Mouse (Mus musculus) embryonic fibroblast, embryonic 13.5 days (primary cell): ENCODE results near the gene Pdgfb.

Source experiments
- CTCF ChIP-seq: IDR thresholded peaks from 2 replicates; pipeline ENCODE4 v1.5.1; 2011; ENCODE audit warnings: mild to moderate bottlenecking, control low read depth, low read length, moderate library complexity, borderline replicate concordance; ENCODE audit not compliant: insufficient read depth
- POLR2A ChIP-seq: IDR thresholded peaks from 2 replicates; pipeline ENCODE4 v1.6.1; 2011; ENCODE audit warnings: low read depth, mild to moderate bottlenecking, control low read depth, low read length, moderate library complexity

DNA sequence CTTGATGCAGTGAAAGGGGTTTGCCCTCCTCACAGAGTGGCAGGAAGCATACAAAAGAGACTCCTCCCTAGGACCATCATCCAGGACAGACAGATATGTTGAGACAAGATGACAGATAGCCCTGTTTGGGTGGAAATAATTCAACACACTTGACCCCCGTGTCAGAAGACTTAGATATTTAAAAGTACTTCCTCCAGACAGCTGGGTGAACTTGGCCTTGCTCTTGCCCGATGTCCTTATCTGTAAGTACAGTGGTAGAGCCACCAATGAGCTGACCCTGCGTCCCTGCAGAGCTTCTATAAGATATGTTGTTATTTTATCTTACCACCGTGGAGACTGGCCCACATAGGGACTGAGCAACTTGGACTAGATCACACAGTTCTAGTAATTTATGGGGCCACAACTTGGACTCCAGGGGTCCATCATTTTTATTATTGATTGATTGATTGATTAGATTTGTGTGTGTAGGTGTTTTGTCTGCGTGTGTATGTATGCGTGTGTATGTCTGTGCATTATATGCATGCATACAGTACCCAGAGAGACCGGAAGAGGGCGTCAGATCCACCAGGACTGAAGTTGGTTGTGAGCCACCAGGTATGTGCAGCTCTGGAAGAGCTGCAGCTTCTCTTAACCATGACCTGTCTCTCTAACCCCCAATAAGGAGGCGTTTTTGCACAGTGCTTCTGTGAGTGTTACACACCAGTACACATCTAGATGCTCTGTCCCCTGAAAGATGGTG, 2.0 kb upstream of the Pdgfb start:
- TF ChIP-seq CTCF = no peak
- TF ChIP-seq POLR2A = no peak
